9 mouse cellular contexts compared by ENCODE assay signal in genomic region chr4:108406138-108406860, GRCm38 (mm10). TPM values are rescaled to one million over a fixed set of nuclear protein-coding genes. Genes with fewer than 3 reads are reported as not detected.
A peak's percentile ranks its signal among the peaks of the same experiment; 100 is the strongest.
DNase-seq lines count a peak whose midpoint lies in the region; ATAC-seq and TF ChIP-seq lines count a peak whose summit lies in the region.
"Had no signal": no experiment of that assay in that cellular context is flagged by ENCODE, and none has a peak within 500 bp of the region (broad histone marks: within the 10 kb centered on the region; RNA-seq: fewer than 3 reads in every experiment).

No protein-coding gene starts in this region.

- H3K36me3 ChIP-seq in embryonic facial prominence, embryonic 10.5 days (replicated peaks), result peaks cover 19% of the 10 kb centered on the region; the same call in 1 of the 2 replicates
- peaks cover 18% of the 10 kb centered on the region for H3K36me3 ChIP-seq in limb, embryonic 10.5 days
- no peaks in the 10 kb centered on the region for H3K36me3 ChIP-seq in midbrain, embryonic 13.5 days
- H3K36me3 ChIP-seq in spleen, adult 2 months (ENCODE audit: control insufficient read depth, insufficient read depth, low read length), result no peaks in the 10 kb centered on the region

- no peaks in the 10 kb centered on the region for H3K27me3 ChIP-seq in embryonic facial prominence, embryonic 10.5 days (replicated peaks; ENCODE audit: low read depth, poor library complexity, severe bottlenecking)
- no peaks in the 10 kb centered on the region for H3K27me3 ChIP-seq in limb, embryonic 10.5 days (ENCODE audit: low read depth, poor library complexity, severe bottlenecking)
- no peaks in the 10 kb centered on the region for H3K27me3 ChIP-seq in midbrain, embryonic 13.5 days
- H3K27me3 ChIP-seq in spleen, adult 2 months (ENCODE audit: control insufficient read depth, insufficient read depth, low read length), result no peaks in the 10 kb centered on the region

- WGBS in embryonic facial prominence, embryonic 10.5 days, result 2% methylated on average over 52 of the region's 52 CpGs
- WGBS in limb, embryonic 10.5 days, result 2% methylated on average over 52 of the region's 52 CpGs
- 2% methylated on average over 51 of the region's 52 CpGs for WGBS in midbrain, embryonic 13.5 days
- WGBS in spleen, adult 2 months, result 8% methylated on average over 52 of the region's 52 CpGs

- peak; percentile 85 for DNase-seq in adrenal gland, postnatal 14 days
- DNase-seq in embryonic facial prominence, embryonic 10.5 days (ENCODE audit: low spot score), result peak; percentile 68
- DNase-seq in heart, adult 11 months, result peak; percentile 98
- peak; percentile 37 for DNase-seq in kidney, adult 11 months
- peak; percentile 68 for DNase-seq in limb, embryonic 10.5 days (ENCODE audit: low spot score)
- peak in 1 of 2 experiments; percentile 19 for DNase-seq in spleen, adult 2 months (ENCODE audit: low read depth in 1 of 2, low spot score in 2 of 2)

- peak; percentile 84 for ATAC-seq in midbrain, embryonic 13.5 days
- no peak for ATAC-seq in erythroid progenitor cell, adult 5-6 weeks (replicated peaks; ENCODE audit: low FRiP score, poor library complexity, severe bottlenecking)

- H3K4me1 ChIP-seq in embryonic facial prominence, embryonic 10.5 days, result peaks cover 40% of the 10 kb centered on the region
- H3K4me1 ChIP-seq in limb, embryonic 10.5 days, result peaks cover 31% of the 10 kb centered on the region
- peaks cover 16% of the 10 kb centered on the region for H3K4me1 ChIP-seq in midbrain, embryonic 13.5 days (replicated peaks)
- H3K4me1 ChIP-seq in spleen, adult 2 months (ENCODE audit: control insufficient read depth, insufficient read depth, insufficient read length), result peaks cover 7% of the 10 kb centered on the region

- no peak; the same call in 1 of the 2 replicates for TF ChIP-seq POLR2A in spleen, adult 2 months (IDR thresholded peaks at IDR 0.05; ENCODE audit: low read depth, low read length)

- H3K9ac ChIP-seq in midbrain, embryonic 13.5 days (replicated peaks), result peak overlapping the region; percentile 66

- H3K9me3 ChIP-seq in embryonic facial prominence, embryonic 10.5 days, result no peaks in the 10 kb centered on the region
- no peaks in the 10 kb centered on the region for H3K9me3 ChIP-seq in limb, embryonic 10.5 days (replicated peaks)
- H3K9me3 ChIP-seq in midbrain, embryonic 13.5 days, result no peaks in the 10 kb centered on the region

- no peak for TF ChIP-seq CTCF in spleen, adult 2 months (IDR thresholded peaks at IDR 0.05; ENCODE audit: extremely low read depth, insufficient read depth, insufficient read length, insufficient replicate concordance)

- H3K27ac ChIP-seq in embryonic facial prominence, embryonic 10.5 days (replicated peaks), result peak overlapping the region; percentile 92
- H3K27ac ChIP-seq in limb, embryonic 10.5 days, result peak overlapping the region; percentile 93
- H3K27ac ChIP-seq in midbrain, embryonic 13.5 days, result 0 out of 2 replicates have a peak overlapping the region, but pooled peaks have one; percentile 8
- H3K27ac ChIP-seq in spleen, adult 2 months (ENCODE audit: insufficient read depth, low read length), result peak overlapping the region; percentile 41; the same call in 1 of the 2 replicates

- peak overlapping the region; percentile 57 for H3K4me3 ChIP-seq in embryonic facial prominence, embryonic 10.5 days
- peak overlapping the region; percentile 55 for H3K4me3 ChIP-seq in limb, embryonic 10.5 days
- H3K4me3 ChIP-seq in midbrain, embryonic 13.5 days (replicated peaks), result peak overlapping the region; percentile 46
- peak overlapping the region; percentile 59 for H3K4me3 ChIP-seq in spleen, adult 2 months (ENCODE audit: extremely low read depth, insufficient read depth, insufficient read length)

- peak overlapping the region; percentile 80 for H3K4me2 ChIP-seq in midbrain, embryonic 13.5 days (replicated peaks)

RNA-seq across cellular contexts. Expression of gene Gpx7, which starts 0.5 kb away (rescaled TPM):
- total RNA-seq in adrenal gland, postnatal 14 days (2021), result 13.6 and 13.9 TPM in 2 replicates
- polyA plus RNA-seq in embryonic facial prominence, embryonic 10.5 days (2016; fragmentation: Nextera tagmentation; extraction: Ambion mirVana), result 39.7 and 40.1 TPM in 2 replicates
- polyA plus RNA-seq in limb, embryonic 10.5 days (2016; fragmentation: Nextera tagmentation; extraction: Ambion mirVana), result 40.6 and 44.3 TPM in 2 replicates
- 24.7 and 26.2 TPM in 2 replicates for polyA plus RNA-seq in midbrain, embryonic 13.5 days (2015; fragmentation: Nextera tagmentation; extraction: Ambion mirVana)
- polyA plus RNA-seq in spleen, adult 2 months (2012; rRNA removed), result 2.7 and 2.9 TPM in 2 replicates
- total RNA-seq in erythroid progenitor cell, adult 5-6 weeks (2015; ENCODE audit: low replicate concordance), result not detected in 2 replicates
- not detected in 2 replicates for total RNA-seq in erythroid progenitor cell, adult 5-6 weeks (2017; ENCODE audit: low replicate concordance)

RNA-seq across cellular contexts. Expression of gene Shisal2a, which starts 23.1 kb away (rescaled TPM):
- 4.2 and 5.5 TPM in 2 replicates for total RNA-seq in adrenal gland, postnatal 14 days (2021)
- polyA plus RNA-seq in embryonic facial prominence, embryonic 10.5 days (2016; fragmentation: Nextera tagmentation; extraction: Ambion mirVana), result 4.0 and 5.6 TPM in 2 replicates
- polyA plus RNA-seq in limb, embryonic 10.5 days (2016; fragmentation: Nextera tagmentation; extraction: Ambion mirVana), result 1.5 and 5.6 TPM in 2 replicates
- polyA plus RNA-seq in midbrain, embryonic 13.5 days (2015; fragmentation: Nextera tagmentation; extraction: Ambion mirVana), result 4.5 and 5.9 TPM in 2 replicates
- polyA plus RNA-seq in spleen, adult 2 months (2012; rRNA removed), result not detected in 2 replicates
- total RNA-seq in erythroid progenitor cell, adult 5-6 weeks (2015; ENCODE audit: low replicate concordance), result not detected in 2 replicates
- total RNA-seq in erythroid progenitor cell, adult 5-6 weeks (2017; ENCODE audit: low replicate concordance), result not detected in 2 replicates
- polyA plus RNA-seq: large intestine, adult 2 months had no signal

RNA-seq across cellular contexts. Expression of gene Tut4, which starts 52.9 kb away (rescaled TPM):
- total RNA-seq in adrenal gland, postnatal 14 days (2021), result 43.4 and 51.2 TPM in 2 replicates
- 103 and 106 TPM in 2 replicates for polyA plus RNA-seq in embryonic facial prominence, embryonic 10.5 days (2016; fragmentation: Nextera tagmentation; extraction: Ambion mirVana)
- polyA plus RNA-seq in limb, embryonic 10.5 days (2016; fragmentation: Nextera tagmentation; extraction: Ambion mirVana), result 95.8 and 119 TPM in 2 replicates
- polyA plus RNA-seq in midbrain, embryonic 13.5 days (2015; fragmentation: Nextera tagmentation; extraction: Ambion mirVana), result 92.4 and 97.6 TPM in 2 replicates
- 76.3 and 87.6 TPM in 2 replicates for polyA plus RNA-seq in spleen, adult 2 months (2012; rRNA removed)
- 61.2 and 64.5 TPM in 2 replicates for total RNA-seq in erythroid progenitor cell, adult 5-6 weeks (2015; ENCODE audit: low replicate concordance)
- total RNA-seq in erythroid progenitor cell, adult 5-6 weeks (2017; ENCODE audit: low replicate concordance), result 16.7 and 17.2 TPM in 2 replicates

Comparison
In these comparisons a context has a peak if more than half of its experiments do, and no peak if none do; other contexts are left out.
1. H3K27ac ChIP-seq: peak in every context shown above with its lines; median percentile 93 in limb, embryonic 10.5 days; 92 in embryonic facial prominence, embryonic 10.5 days; 41 in spleen, adult 2 months; 8 in midbrain, embryonic 13.5 days.